Mouse (Mus musculus) myocyte (in vitro differentiated cells): Measurements from ENCODE around the gene Lsg1. TPM values are rescaled to one million over a fixed set of nuclear protein-coding genes. Genes with fewer than 3 reads are reported as not detected.

Experiments used
- H3K27me3 ChIP-seq: one replicate; pipeline ENCODE4 v1.6.1; 2011; ENCODE audit not compliant: control insufficient read depth, insufficient read depth, insufficient read length
- H3K36me3 ChIP-seq: one replicate; pipeline ENCODE4 v1.6.1; 2011; ENCODE audit not compliant: control insufficient read depth, insufficient read depth
- H3K4me2 ChIP-seq: one replicate; pipeline ENCODE4 v1.6.1; 2011; ENCODE audit warnings: low read depth, control low read depth
- H3K4me3 ChIP-seq: one replicate; pipeline ENCODE4 v1.5.1; 2011; ENCODE audit warnings: mild to moderate bottlenecking, control low read depth, moderate library complexity
- H3K79me2 ChIP-seq: one replicate; pipeline ENCODE4 v1.6.1; 2011; ENCODE audit not compliant: control insufficient read depth, insufficient read depth
- H3ac ChIP-seq: one replicate; pipeline ENCODE4 v1.6.1; 2011; ENCODE audit not compliant: control insufficient read depth, insufficient read length
- CEBPB ChIP-seq: IDR thresholded peaks from 2 replicates; pipeline ENCODE4 v1.6.1; 2011; ENCODE audit warnings: mild to moderate bottlenecking, moderate library complexity; ENCODE audit not compliant: poor library complexity, insufficient read depth, severe bottlenecking
- E2F4 ChIP-seq: IDR thresholded peaks from one replicate; pipeline ENCODE4 v1.6.1; 2011; ENCODE audit warnings: mild to moderate bottlenecking, control low read depth, moderate library complexity; ENCODE audit not compliant: insufficient read depth
- MAX ChIP-seq: IDR thresholded peaks from one replicate; pipeline ENCODE4 v1.6.1; 2011; ENCODE audit warnings: low read depth, mild to moderate bottlenecking, control low read depth
- MYOD1 ChIP-seq, 3 experiments: IDR thresholded peaks; one replicate each; pipeline ENCODE4 v1.6.1; 2011; ENCODE audit warnings: control low read depth in 2 of 3, low read depth in 2 of 3, mild to moderate bottlenecking in 2 of 3, moderate library complexity in 1 of 3; ENCODE audit not compliant: insufficient read length in 2 of 3, control insufficient read depth in 1 of 3
- MYOG ChIP-seq, 3 experiments: IDR thresholded peaks; one replicate each; pipeline ENCODE4 v1.6.1; 2011; ENCODE audit warnings: control low read depth in 2 of 3, low read depth in 2 of 3, mild to moderate bottlenecking in 2 of 3; ENCODE audit not compliant: insufficient read length in 2 of 3, control insufficient read depth in 1 of 3, insufficient read depth in 1 of 3
- POLR2A ChIP-seq: IDR thresholded peaks from one replicate; pipeline ENCODE4 v1.6.1; 2011; ENCODE audit warnings: low read depth, mild to moderate bottlenecking, control low read depth, moderate library complexity; ENCODE audit not compliant: insufficient read length
- POLR2AphosphoS2 ChIP-seq: IDR thresholded peaks from one replicate; pipeline ENCODE4 v1.6.1; 2011; ENCODE audit warnings: low read depth, control low read depth; ENCODE audit not compliant: insufficient read length
- REST ChIP-seq: IDR thresholded peaks from one replicate; pipeline ENCODE4 v1.6.1; 2011; ENCODE audit warnings: mild to moderate bottlenecking, control low read depth, moderate library complexity; ENCODE audit not compliant: insufficient read depth, insufficient read length
- SRF ChIP-seq: IDR thresholded peaks from one replicate; pipeline ENCODE4 v1.6.1; 2011; ENCODE audit warnings: low read depth; ENCODE audit not compliant: control insufficient read depth, insufficient read length
- TCF12 ChIP-seq: IDR thresholded peaks from one replicate; pipeline ENCODE4 v1.6.1; 2011; ENCODE audit warnings: mild to moderate bottlenecking, control low read depth; ENCODE audit not compliant: poor library complexity, insufficient read depth, severe bottlenecking
- TCF3 ChIP-seq: IDR thresholded peaks from one replicate; pipeline ENCODE4 v1.6.1; 2011; ENCODE audit warnings: low read depth, control low read depth; ENCODE audit not compliant: insufficient read length
- USF1 ChIP-seq: IDR thresholded peaks from one replicate; pipeline ENCODE4 v1.6.1; 2011; ENCODE audit warnings: low read depth, mild to moderate bottlenecking, control low read depth, moderate library complexity
- polyA plus RNA-seq: library from polyadenylated mRNA; unstranded; fragments of >200 nt; fragmentation: generic; extraction: Trizol; gene quantifications from one replicate; pipeline ENCODE4 v1.2.1, GENCODE M21; 2012; ENCODE audit warnings: missing spikeins

Gene Lsg1
- polyA plus RNA-seq, 1 experiment = 26.2 TPM

- TF ChIP-seq TCF3 (no peak), MAX (no peak), CEBPB (no peak), USF1 (no peak), REST (no peak), POLR2AphosphoS2 (no peak), E2F4 (no peak), MYOG (IDR thresholded peaks at IDR 0.05; ENCODE audit: control insufficient read depth in 1 of 3, insufficient read depth in 1 of 3, insufficient read length in 2 of 3, low read depth in 2 of 3) (no peak), SRF (no peak), TCF12 (no peak), MYOD1 (IDR thresholded peaks at IDR 0.05; ENCODE audit: control insufficient read depth in 1 of 3, insufficient read length in 2 of 3, low read depth in 2 of 3) (no peak), POLR2A (no peak)
- H3K4me3 ChIP-seq = peak overlapping the region; percentile 19
- no peaks in the 10 kb centered on the region for H3K36me3 ChIP-seq
- H3K27me3 ChIP-seq = no peaks in the 10 kb centered on the region
- H3ac ChIP-seq = peak overlapping the region; percentile 16
- H3K79me2 ChIP-seq = no peaks in the 10 kb centered on the region
- peak overlapping the region; percentile 83 for H3K4me2 ChIP-seq
These were observed 37.9 kb downstream of the Lsg1 start for GRCm38 (mm10) chr16:30549516-30549915.

- no peak overlapping the region for H3K4me3 ChIP-seq
- TF ChIP-seq REST (no peak), SRF (no peak), POLR2A (no peak), MYOG (IDR thresholded peaks at IDR 0.05; ENCODE audit: control insufficient read depth in 1 of 3, insufficient read depth in 1 of 3, insufficient read length in 2 of 3, low read depth in 2 of 3) (no peak), POLR2AphosphoS2 (no peak), TCF12 (no peak), CEBPB (no peak), MAX (no peak), MYOD1 (IDR thresholded peaks at IDR 0.05; ENCODE audit: control insufficient read depth in 1 of 3, insufficient read length in 2 of 3, low read depth in 2 of 3) (no peak), USF1 (no peak), TCF3 (no peak), E2F4 (no peak)
- no peaks in the 10 kb centered on the region for H3K36me3 ChIP-seq
- no peaks in the 10 kb centered on the region for H3K79me2 ChIP-seq
- no peak overlapping the region for H3K4me2 ChIP-seq
- no peak overlapping the region for H3ac ChIP-seq
- no peaks in the 10 kb centered on the region for H3K27me3 ChIP-seq
These were observed 39.1 kb downstream of the Lsg1 start for GRCm38 (mm10) chr16:30548291-30548690.

DNA sequence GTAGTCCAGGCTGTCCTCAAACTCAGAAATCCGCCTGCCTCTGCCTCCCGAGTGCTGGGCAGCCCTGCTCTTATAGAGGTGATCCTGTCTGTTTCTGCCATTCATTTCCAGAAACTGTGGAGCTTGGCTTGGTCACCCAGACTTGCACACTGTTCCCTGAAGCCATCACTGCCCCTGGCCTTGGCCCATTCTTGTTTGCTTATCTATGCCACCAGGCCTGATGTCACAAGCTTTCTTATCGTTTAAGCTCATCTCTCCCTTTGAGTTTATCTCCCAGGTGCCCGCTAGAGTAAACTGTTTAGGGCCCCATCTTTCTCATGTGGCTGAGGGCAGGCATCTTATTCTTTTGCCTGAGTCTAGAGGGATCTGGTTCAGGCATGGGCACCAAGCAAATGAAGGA is 42.7 kb downstream of the Lsg1 start:
- H3K27me3 ChIP-seq = no peaks in the 10 kb centered on the region

DNA sequence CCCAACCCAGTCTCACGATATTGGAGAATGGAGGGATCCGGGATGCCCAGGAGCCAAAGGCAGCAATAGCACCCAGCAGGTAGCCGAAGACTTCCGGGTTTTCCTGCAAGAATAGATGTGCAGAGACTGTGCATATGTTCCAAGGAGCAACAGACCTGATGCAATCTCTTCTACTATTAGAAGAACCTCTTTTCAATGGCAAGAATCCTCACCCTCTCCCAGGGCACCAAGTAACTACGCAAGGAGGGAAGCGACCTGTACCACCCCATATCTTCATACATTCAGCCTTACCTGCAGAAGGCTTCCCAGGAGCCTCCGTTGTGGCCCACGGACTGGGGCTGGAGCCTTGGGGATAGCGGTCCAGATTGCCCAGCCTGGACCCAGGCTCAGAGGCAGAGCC is 44.0 kb downstream of the Lsg1 start:
- no peak for TF ChIP-seq CEBPB
- TF ChIP-seq USF1 = no peak
- TF ChIP-seq TCF3 = no peak
- no peak for TF ChIP-seq SRF
- TF ChIP-seq TCF12 = no peak
- TF ChIP-seq MYOD1 (IDR thresholded peaks at IDR 0.05; ENCODE audit: control insufficient read depth in 1 of 3, insufficient read length in 2 of 3, low read depth in 2 of 3) = no peak
- no peak for TF ChIP-seq E2F4
- no peak for TF ChIP-seq POLR2AphosphoS2
- no peak for TF ChIP-seq MYOG (IDR thresholded peaks at IDR 0.05; ENCODE audit: control insufficient read depth in 1 of 3, insufficient read depth in 1 of 3, insufficient read length in 2 of 3, low read depth in 2 of 3)
- no peak for TF ChIP-seq MAX
- no peak for TF ChIP-seq POLR2A
- no peak for TF ChIP-seq REST
- no peaks in the 10 kb centered on the region for H3K36me3 ChIP-seq
- H3K79me2 ChIP-seq = no peaks in the 10 kb centered on the region
- no peak overlapping the region for H3K4me3 ChIP-seq
- no peaks in the 10 kb centered on the region for H3K27me3 ChIP-seq
- H3ac ChIP-seq = no peak overlapping the region
- no peak overlapping the region for H3K4me2 ChIP-seq

More for the DNA sequence above, 42.7 kb downstream of the Lsg1 start:
- no peak overlapping the region for H3K4me2 ChIP-seq
- no peaks in the 10 kb centered on the region for H3K79me2 ChIP-seq
- no peaks in the 10 kb centered on the region for H3K36me3 ChIP-seq
- H3ac ChIP-seq = no peak overlapping the region
- H3K4me3 ChIP-seq = no peak overlapping the region
- TF ChIP-seq USF1 (no peak), POLR2A (no peak), TCF3 (no peak), POLR2AphosphoS2 (no peak), REST (no peak), CEBPB (no peak), MAX (no peak), MYOG (IDR thresholded peaks at IDR 0.05; ENCODE audit: control insufficient read depth in 1 of 3, insufficient read depth in 1 of 3, insufficient read length in 2 of 3, low read depth in 2 of 3) (no peak), TCF12 (no peak), MYOD1 (IDR thresholded peaks at IDR 0.05; ENCODE audit: control insufficient read depth in 1 of 3, insufficient read length in 2 of 3, low read depth in 2 of 3) (no peak), E2F4 (no peak), SRF (no peak)
